Mouse (Mus musculus) hindbrain, embryonic 12.5 days (tissue): ENCODE measurements around the gene Pknox2. TPM values are rescaled to one million over a fixed set of nuclear protein-coding genes. Genes with fewer than 3 reads are reported as not detected.

Source experiments
- ATAC-seq: fragments of 200-750 bp; cut with Nextera tagmentation; 2 replicates; pipeline ENCODE4 v1.8.0; 2017; ENCODE audit warnings: moderate TSS enrichment; ENCODE audit not compliant: low FRiP score
- H3K27ac ChIP-seq: fragments of 300-500 bp; sonication (generic); 2 replicates; pipeline ENCODE4 v1.5.1; 2016; ENCODE audit warnings: mild to moderate bottlenecking
- H3K27me3 ChIP-seq: fragments of 300-500 bp; sonication (generic); 2 replicates; pipeline ENCODE4 v1.6.1; 2016; ENCODE audit warnings: mild to moderate bottlenecking
- H3K36me3 ChIP-seq: fragments of 300-500 bp; sonication (generic); 2 replicates; pipeline ENCODE4 v1.6.1; 2016; ENCODE audit warnings: mild to moderate bottlenecking
- H3K4me1 ChIP-seq: fragments of 300-500 bp; sonication (generic); 2 replicates; pipeline ENCODE4 v1.6.1; 2016
- H3K4me2 ChIP-seq: fragments of 300-500 bp; sonication (generic); replicated peaks from 2 replicates; pipeline ENCODE4 v1.6.1; 2016; ENCODE audit warnings: mild to moderate bottlenecking
- H3K4me3 ChIP-seq: fragments of 300-500 bp; sonication (generic); 2 replicates; pipeline ENCODE4 v1.5.1; 2016; ENCODE audit warnings: mild to moderate bottlenecking
- H3K9ac ChIP-seq: fragments of 300-500 bp; sonication (generic); 2 replicates; pipeline ENCODE4 v1.6.1; 2016; ENCODE audit warnings: mild to moderate bottlenecking, moderate library complexity
- H3K9me3 ChIP-seq: fragments of 300-500 bp; sonication (generic); replicated peaks from 2 replicates; pipeline ENCODE4 v1.6.1; 2016; ENCODE audit warnings: mild to moderate bottlenecking
- WGBS: fragments of 180-500 bp; shearing (Covaris S2); methylation state at CpG from one replicate; pipeline ENCODE4 v1.1.7; 2016; 5-methylcytosine and 5-hydroxymethylcytosine counted together
- polyA plus RNA-seq: library from polyadenylated mRNA; unstranded; fragments of >200 nt; fragmentation: Nextera tagmentation; extraction: Ambion mirVana; gene quantifications from 2 replicates; pipeline ENCODE4 v1.2.1, GENCODE M21; 2016

The Pknox2 gene
- polyA plus RNA-seq, 1 experiment from 2014 or later, result 29.6 TPM

DNA sequence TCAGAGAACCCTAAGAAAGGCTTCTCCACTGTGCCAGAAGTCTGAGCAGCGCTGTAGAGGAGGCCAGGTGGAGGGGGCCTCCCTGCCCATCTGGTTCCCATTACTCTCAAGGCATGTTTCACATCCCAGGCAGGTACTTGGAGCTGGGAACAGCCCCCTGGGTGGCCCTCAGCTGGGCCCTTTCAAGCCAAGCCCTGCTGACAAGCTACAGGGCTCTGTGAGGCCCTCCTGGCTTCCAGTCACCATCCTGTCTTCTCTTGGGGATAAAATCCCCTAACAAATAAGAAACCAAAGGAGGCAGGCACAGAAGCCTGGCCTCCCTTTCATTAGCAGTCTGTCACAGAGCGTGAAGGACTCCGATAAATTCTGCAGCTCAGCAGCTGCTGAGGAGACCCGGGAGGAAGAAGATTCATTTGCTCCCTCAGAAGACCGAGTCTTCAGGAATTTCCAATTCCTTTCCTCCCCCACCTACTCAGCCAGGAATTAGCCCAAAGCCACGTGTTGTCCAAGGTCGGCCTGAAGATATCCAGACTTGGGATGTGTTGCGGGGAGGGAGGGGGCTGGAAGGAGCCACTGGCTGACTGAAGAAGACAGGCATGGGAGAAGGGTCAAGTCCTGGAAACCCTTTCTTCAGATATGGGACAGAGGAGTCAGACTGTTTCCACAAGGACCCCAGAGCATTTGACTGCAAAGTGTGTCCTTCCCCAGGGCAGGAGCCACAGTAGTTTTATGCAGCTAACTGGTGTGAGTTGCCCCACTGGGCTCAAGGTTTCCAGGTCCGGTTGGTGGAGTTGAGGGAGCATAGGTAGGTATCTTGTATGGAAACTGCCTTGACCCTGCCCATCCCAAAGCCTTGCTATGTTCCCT, 116.6 kb downstream of the Pknox2 start:
- ATAC-seq, result 0 out of 2 replicates have a peak, but pooled peaks have one; percentile 5
- H3K36me3 ChIP-seq, result no peaks in the 10 kb centered on the region
- peak overlapping the region; percentile 60; the same call in 1 of the 2 replicates for H3K27ac ChIP-seq
- no peaks in the 10 kb centered on the region; the same call in 1 of the 2 replicates for H3K27me3 ChIP-seq
- H3K9ac ChIP-seq, result no peak overlapping the region
- H3K4me1 ChIP-seq, result peaks cover 50% of the 10 kb centered on the region
- H3K9me3 ChIP-seq, result no peaks in the 10 kb centered on the region
- H3K4me3 ChIP-seq, result no peak overlapping the region
- no peak overlapping the region for H3K4me2 ChIP-seq
- 31% methylated on average over 9 of the region's 9 CpGs for WGBS

DNA sequence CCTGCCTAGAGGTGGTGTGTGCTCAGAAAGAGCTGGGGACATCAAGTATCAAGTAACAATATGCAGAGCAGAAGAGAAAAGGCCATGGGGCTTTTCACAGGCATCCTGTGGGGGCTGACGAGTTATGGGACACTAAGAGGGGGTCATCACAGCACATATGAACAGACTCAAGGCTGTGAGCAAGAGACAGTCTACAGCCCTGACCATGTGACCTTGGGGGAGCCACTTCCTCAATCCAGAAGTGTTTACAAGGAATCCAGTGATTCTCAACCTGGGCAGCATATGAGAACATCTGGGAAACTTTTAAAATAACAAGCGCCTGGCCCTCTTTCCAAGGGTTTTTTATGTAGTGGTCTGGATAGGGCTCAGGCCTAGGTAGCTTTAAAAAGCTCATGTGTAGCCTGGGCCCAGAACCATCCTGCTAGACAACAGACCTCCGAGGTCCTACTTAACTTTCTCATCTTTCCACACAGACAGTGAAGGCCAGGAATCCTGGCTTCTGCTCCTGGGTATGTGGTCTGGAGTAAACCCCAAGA, 117.3 kb downstream of the Pknox2 start:
- Histone ChIP-seq H3K27ac (peak overlapping the region; percentile 60; the same call in 1 of the 2 replicates), H3K36me3 (no peaks in the 10 kb centered on the region), H3K4me2 (no peak overlapping the region), H3K4me3 (no peak overlapping the region), H3K4me1 (peaks cover 54% of the 10 kb centered on the region), H3K9me3 (no peaks in the 10 kb centered on the region), H3K9ac (no peak overlapping the region), H3K27me3 (no peaks in the 10 kb centered on the region; the same call in 1 of the 2 replicates)
- 74% methylated on average over 3 of the region's 3 CpGs for WGBS
- no peak for ATAC-seq

DNA sequence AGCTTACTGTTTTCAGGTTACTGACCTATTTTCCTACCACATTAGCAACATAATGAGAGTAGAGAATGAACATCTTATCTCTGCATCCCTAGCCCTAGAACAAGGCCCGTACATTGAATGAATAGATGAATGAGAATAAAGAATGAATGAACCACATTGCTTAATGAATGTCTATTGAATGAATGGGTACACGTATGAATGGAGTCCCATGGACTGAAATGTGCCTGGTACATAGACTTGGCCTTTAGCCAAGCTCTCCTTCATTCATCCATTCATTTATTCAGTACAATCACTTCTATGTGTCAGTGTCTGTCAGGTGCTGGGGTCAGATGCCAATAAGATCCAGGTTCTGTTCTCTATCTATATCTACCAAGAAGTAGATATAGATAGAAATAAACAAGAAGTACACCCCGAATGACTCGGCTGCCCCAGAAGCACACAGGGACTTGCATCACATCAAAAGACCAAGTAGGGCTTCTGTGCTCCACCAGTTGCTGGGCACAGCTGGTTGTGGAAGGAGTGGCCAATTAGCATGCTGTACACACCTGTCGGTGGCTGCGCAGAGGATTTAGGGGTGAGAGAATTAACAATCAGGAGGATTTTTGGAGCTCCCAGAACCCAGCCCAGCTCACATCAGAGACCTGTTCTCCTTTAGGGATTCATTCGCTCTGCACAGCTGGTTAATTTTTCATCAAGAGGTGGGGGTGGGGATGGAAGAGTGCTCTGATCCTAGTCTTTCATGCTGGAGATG, 119.2 kb downstream of the Pknox2 start:
- peak; percentile 36; the same call in 1 of the 2 replicates for ATAC-seq
- WGBS, result 56% methylated on average over 7 of the region's 7 CpGs
- Histone ChIP-seq H3K4me2 (no peak overlapping the region), H3K9me3 (no peaks in the 10 kb centered on the region), H3K4me1 (peaks cover 47% of the 10 kb centered on the region), H3K27me3 (no peaks in the 10 kb centered on the region; the same call in 1 of the 2 replicates), H3K9ac (no peak overlapping the region), H3K27ac (no peak overlapping the region), H3K4me3 (no peak overlapping the region), H3K36me3 (no peaks in the 10 kb centered on the region)

DNA sequence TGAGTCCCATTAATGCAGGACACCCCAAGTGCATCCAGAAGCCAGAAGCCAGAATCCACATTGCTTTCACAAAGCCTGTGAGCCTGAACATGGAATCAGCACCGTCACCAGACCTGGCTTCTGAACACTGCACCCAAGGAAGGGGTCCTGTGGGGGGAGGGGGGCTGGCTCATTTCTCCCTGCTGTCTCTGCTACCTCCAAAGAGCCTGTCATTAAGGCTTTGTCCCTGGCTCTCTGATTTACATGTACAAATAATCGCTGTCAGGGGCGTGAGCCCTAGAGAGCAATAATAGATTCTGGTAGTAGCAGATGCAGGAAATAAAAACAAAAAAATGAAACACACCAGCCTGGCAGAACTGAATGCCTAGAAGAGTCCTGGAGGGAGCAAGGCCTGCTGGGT, 121.3 kb downstream of the Pknox2 start:
- H3K27me3 ChIP-seq, result no peaks in the 10 kb centered on the region; the same call in 1 of the 2 replicates
- WGBS, result 25% methylated on average over 3 of the region's 3 CpGs
- H3K27ac ChIP-seq, result peak overlapping the region; percentile 62
- no peak overlapping the region for H3K9ac ChIP-seq
- no peak overlapping the region for H3K4me3 ChIP-seq
- no peaks in the 10 kb centered on the region for H3K36me3 ChIP-seq
- H3K9me3 ChIP-seq, result no peaks in the 10 kb centered on the region
- no peak overlapping the region for H3K4me2 ChIP-seq
- H3K4me1 ChIP-seq, result peaks cover 61% of the 10 kb centered on the region
- ATAC-seq, result peak; percentile 55; the same call in 1 of the 2 replicates

DNA sequence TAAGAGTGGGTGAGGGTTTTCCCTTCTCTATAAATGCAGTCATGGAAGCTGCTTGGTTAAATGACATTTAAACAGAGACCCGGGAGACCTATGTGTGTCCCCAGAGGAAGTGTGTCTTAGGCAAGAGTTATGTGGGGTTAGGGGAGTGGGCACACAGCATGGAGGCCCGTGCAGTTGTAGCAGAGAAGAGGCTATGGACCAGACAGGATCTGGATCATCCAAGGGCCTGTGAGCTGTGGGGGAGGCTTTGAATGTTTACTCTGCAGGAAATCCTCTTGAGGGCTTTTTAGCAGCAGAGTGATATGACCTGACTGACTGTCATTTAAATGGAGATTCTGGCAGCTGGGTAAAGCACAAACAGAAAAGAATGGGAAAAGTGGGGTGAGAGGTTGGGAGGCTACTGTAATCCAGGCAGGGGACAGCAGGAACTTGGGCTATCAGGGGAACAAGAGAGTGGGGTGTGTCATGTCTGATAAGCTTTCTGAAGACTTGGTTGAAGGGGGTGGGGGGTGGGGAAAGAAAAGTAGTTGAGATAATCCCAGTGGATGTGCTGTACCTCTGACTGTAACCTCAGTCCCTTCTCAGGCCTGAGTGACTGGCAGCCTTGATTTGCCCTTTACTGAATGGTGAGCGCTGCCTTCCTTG, 125.5 kb downstream of the Pknox2 start:
- no peak overlapping the region for H3K4me2 ChIP-seq
- ATAC-seq, result no peak
- H3K9me3 ChIP-seq, result no peaks in the 10 kb centered on the region
- H3K9ac ChIP-seq, result no peak overlapping the region
- H3K36me3 ChIP-seq, result no peaks in the 10 kb centered on the region
- WGBS, result 15% methylated on average over 3 of the region's 3 CpGs
- no peaks in the 10 kb centered on the region for H3K27me3 ChIP-seq
- peaks cover 41% of the 10 kb centered on the region for H3K4me1 ChIP-seq
- peak overlapping the region; percentile 60 for H3K27ac ChIP-seq
- H3K4me3 ChIP-seq, result no peak overlapping the region

DNA sequence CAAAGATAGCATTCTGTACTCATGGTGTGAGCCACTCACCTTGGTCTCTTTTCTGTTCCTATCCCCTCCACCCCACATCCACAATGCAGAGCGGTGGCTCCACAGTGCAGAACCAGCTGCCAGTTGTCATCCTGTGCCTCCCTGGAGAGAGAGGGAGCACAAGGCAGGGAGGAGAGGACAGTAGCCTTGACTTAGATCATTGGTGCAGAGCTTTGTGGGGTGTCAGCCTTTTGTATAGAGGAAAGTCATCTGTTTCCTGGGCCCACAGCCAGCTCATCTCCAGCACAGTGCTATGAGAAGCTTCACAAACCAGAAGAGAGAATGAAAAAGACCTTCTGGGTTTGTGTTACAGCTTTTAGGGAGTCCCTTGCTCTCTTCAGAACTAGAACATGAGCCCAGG, 129.1 kb downstream of the Pknox2 start:
- ATAC-seq, result no peak
- peaks cover 36% of the 10 kb centered on the region for H3K4me1 ChIP-seq
- H3K27me3 ChIP-seq, result no peaks in the 10 kb centered on the region
- H3K36me3 ChIP-seq, result no peaks in the 10 kb centered on the region
- H3K4me2 ChIP-seq, result no peak overlapping the region
- no peak overlapping the region for H3K9ac ChIP-seq
- H3K27ac ChIP-seq, result no peak overlapping the region
- WGBS, result 73% methylated on average over 1 of the region's 1 CpGs
- H3K9me3 ChIP-seq, result no peaks in the 10 kb centered on the region
- H3K4me3 ChIP-seq, result no peak overlapping the region

DNA sequence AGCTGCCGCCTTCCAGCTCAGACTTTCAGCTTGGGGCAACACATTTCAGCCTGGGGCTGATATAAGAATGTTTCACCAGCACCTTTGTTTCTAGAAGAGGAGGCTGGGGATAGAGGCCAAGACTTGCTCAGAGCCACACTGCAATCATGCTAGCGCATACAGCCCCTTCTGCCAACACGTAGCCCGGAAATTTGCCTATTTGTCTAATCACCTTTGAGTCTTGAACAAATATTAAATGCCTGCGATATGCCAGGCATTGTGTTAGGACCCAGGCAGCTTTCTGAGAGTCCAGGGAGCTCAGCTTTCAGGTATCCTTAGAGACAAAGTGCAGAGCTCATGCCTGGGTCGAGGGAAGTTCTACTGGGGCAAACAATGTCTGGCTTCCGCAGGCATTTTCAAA, 130.0 kb downstream of the Pknox2 start:
- no peak for ATAC-seq
- Histone ChIP-seq H3K27me3 (no peaks in the 10 kb centered on the region), H3K4me2 (no peak overlapping the region), H3K36me3 (no peaks in the 10 kb centered on the region), H3K9me3 (no peaks in the 10 kb centered on the region), H3K4me3 (no peak overlapping the region), H3K4me1 (peaks cover 34% of the 10 kb centered on the region), H3K27ac (no peak overlapping the region), H3K9ac (no peak overlapping the region)
- 81% methylated on average over 7 of the region's 7 CpGs for WGBS

DNA sequence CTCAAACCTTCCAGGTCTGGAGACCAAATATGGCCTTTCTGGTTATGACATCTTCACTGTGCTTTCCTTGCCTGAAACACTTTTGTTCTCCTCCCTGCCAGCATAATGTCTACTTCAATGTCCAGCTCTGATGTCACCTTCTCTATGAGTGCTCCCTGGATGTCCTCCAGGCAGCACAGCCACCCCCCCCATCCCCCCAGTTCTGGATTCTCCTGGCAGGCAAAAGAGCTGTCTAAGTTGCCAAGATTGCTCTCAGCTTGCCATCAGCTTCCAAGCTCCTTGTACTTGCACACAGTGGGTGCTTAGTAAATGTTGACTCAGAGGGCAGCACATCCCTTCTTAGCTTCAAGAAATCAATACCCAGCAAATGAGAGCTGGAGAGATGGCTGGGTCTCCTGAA, 131.0 kb downstream of the Pknox2 start:
- H3K4me1 ChIP-seq, result peaks cover 32% of the 10 kb centered on the region

DNA sequence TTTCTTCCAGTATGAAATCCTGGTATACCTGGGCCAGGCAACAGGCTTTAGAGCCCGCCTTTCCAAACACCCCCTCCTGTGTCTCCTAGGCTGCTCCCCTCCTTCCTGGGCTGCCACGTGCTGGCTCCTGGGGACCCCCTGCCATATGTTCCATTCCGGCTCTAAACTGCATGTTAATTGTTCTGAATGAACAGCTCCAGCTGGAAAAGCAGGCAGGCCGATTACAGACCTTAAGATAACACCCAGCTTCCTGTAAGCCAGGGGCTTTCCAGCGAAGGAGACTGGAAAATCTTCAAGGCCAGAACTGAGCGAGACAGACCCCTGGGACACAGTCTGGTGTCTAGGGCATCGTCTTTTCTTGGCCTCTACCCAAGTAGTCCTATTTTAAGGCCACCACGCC, 133.6 kb downstream of the Pknox2 start:
- 40% methylated on average over 8 of the region's 8 CpGs for WGBS
- H3K27ac ChIP-seq, result peak overlapping the region; percentile 40; the same call in 1 of the 2 replicates
- H3K4me3 ChIP-seq, result no peak overlapping the region
- no peak overlapping the region for H3K4me2 ChIP-seq
- H3K9ac ChIP-seq, result no peak overlapping the region
- ATAC-seq, result no peak
- no peaks in the 10 kb centered on the region for H3K9me3 ChIP-seq
- peaks cover 35% of the 10 kb centered on the region for H3K4me1 ChIP-seq
- H3K27me3 ChIP-seq, result no peaks in the 10 kb centered on the region
- H3K36me3 ChIP-seq, result no peaks in the 10 kb centered on the region

More for the DNA sequence above, 131.0 kb downstream of the Pknox2 start:
- no peak overlapping the region for H3K4me3 ChIP-seq
- ATAC-seq, result no peak
- no peak overlapping the region for H3K4me2 ChIP-seq
- no peaks in the 10 kb centered on the region for H3K27me3 ChIP-seq
- no peaks in the 10 kb centered on the region for H3K9me3 ChIP-seq
- no peak overlapping the region for H3K27ac ChIP-seq
- H3K9ac ChIP-seq, result no peak overlapping the region
- H3K36me3 ChIP-seq, result no peaks in the 10 kb centered on the region

DNA sequence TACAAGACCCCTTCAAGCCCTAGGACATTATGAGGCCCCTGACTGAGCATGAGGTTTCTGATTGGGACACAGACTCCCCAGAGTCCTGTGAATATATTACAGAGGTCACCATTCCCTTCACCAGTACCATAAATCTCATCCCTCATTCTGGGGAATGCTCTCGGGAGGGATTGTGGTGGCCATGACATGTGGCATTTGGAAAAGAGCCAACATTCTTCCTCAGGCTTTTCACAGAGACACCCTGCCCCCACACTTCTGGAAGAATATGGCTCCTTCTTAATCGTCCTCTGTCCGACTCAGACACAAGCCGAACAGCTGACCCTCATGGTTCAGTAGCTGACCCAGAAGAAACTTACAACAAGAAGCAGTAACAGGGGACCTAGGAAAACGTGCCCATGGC, 139.1 kb downstream of the Pknox2 start:
- H3K9me3 ChIP-seq, result no peaks in the 10 kb centered on the region
- no peak overlapping the region for H3K27ac ChIP-seq
- H3K36me3 ChIP-seq, result no peaks in the 10 kb centered on the region
- WGBS, result 24% methylated on average over 5 of the region's 5 CpGs
- H3K4me2 ChIP-seq, result no peak overlapping the region
- peaks cover 46% of the 10 kb centered on the region for H3K4me1 ChIP-seq
- ATAC-seq, result peak; percentile 15; the same call in 1 of the 2 replicates
- no peak overlapping the region for H3K4me3 ChIP-seq
- no peak overlapping the region for H3K9ac ChIP-seq
- H3K27me3 ChIP-seq, result no peaks in the 10 kb centered on the region

DNA sequence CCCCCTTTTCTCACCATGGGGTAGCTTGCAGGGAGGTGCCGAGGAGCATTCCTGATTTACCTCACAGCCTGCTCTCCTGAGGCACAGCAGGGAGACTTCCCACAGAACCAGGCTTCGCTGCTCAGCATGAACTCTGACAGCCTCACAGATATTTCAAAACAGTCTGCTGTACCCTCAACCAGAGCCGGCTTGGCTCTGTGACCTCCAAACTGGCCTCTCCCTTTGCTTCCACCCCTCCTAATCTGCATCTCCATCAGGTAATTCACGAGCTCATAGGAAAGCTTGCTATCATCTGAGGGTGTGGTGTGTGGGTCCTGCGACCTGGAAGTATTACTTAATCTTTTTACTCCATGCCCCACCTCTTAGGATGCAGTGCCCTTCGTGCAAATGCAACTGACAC, 142.5 kb downstream of the Pknox2 start:
- H3K4me1 ChIP-seq, result peaks cover 47% of the 10 kb centered on the region
- no peaks in the 10 kb centered on the region for H3K27me3 ChIP-seq
- H3K9ac ChIP-seq, result no peak overlapping the region
- H3K4me3 ChIP-seq, result no peak overlapping the region
- H3K9me3 ChIP-seq, result no peaks in the 10 kb centered on the region
- no peaks in the 10 kb centered on the region for H3K36me3 ChIP-seq
- 36% methylated on average over 6 of the region's 6 CpGs for WGBS
- no peak overlapping the region for H3K4me2 ChIP-seq
- no peak for ATAC-seq
- H3K27ac ChIP-seq, result no peak overlapping the region
